Mouse (Mus musculus) kidney, adult 9 months (tissue): ENCODE data around the gene Ptp4a2.
"Not testable (repeated sequence)": the region's sequence is repeated elsewhere in the genome, so short reads cannot be mapped to it uniquely, and the experiment has no call there.

Source experiments
- DNase-seq: peaks from one replicate; pipeline ENCODE4 v3.0.0; 2022

Gene Ptp4a2

DNA sequence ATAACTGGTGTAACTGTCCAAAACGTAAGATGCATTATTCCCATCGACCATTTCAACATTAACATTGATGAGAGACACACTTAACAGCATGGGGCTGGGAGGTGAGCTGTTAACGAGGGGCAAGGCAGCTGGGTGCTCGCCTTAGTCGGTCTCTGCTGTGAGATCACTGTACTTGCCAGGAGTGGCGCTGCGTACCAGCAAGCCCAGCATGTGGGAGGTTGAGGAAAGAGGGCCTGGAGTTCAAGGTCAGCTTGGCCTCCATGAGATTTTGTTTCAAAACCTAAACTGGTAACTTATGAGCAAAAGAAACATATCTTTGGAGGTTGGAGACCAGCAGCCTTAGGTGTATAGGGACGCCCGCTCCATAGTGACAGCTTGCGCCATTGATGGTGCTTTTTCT is 78.6 kb downstream of the Ptp4a2 start:
- DNase-seq: no peak

DNA sequence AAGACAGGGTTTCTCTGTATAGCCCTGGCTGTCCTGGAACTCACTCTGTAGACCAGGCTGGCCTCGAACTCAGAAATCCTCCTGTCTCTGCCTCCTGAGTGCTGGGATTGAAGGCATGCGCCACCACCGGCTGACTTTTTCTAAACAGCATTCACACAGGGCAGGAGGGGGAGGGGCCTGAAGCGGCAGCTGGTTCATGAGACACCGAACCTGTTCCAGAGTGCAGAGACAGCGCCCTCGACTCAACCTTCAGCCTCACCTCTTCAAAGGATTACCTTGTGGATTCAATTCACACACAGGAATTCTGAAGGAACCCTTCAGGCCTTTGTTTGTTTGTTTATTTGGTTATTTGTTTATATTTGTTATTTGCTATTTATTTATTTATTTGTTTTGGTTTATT is 79.1 kb downstream of the Ptp4a2 start:
- DNase-seq: no peak

DNA sequence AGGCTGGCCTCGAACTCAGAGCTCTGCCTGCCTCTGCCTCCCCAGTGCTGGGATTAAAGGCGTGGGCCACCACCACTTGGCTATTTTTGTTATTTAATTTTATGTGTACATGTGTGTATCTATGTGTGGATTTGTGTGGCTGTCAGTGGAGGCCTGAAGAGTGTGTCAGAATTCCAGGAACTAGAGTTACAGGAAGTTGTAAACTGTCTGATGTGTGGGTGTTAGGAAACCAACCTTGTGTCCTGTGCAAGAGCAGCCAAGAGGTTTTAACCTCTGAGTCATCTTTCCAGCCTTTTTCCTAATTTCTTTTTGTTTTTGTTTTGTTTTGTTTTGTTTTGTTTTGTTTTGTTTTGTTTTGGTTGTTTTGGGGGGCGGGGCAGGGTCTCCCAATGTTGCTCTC is 83.8 kb downstream of the Ptp4a2 start:
- DNase-seq: no peak

DNA sequence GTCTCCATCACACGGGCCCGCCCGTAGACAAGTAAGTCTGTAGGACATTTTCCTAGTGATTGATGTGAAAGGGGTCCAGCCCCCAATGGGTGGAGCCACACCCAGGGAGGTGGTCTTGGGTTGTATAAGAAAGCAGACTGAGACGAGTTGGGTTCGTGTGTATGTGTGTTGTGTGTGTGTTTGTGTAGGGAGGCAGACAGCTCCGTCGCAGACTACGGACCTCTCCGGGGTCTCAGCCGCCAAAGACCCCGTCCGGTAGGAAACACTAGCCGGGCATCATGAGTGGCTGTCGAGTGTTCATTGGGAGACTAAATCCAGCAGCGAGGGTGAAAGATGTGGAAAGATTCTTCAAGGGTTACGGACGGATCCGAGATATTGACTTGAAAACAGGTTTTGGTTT is 87.8 kb downstream of the Ptp4a2 start:
- not testable (repeated sequence) for DNase-seq
